Mouse (Mus musculus): ENCODE measurements around the gene Herc3. TPM values are rescaled to one million over a fixed set of nuclear protein-coding genes. Genes with fewer than 3 reads are reported as not detected.
A peak's percentile ranks its signal among the peaks of the same experiment; 100 is the strongest.

Herc3 gene
- total and polyA plus RNA-seq, 3 experiments = 27.4 to 54.3 (median 27.6) TPM

GRCm38 (mm10) chr6:58900536-58900935 is 69.3 kb downstream of the Herc3 start:
- DNase-seq = no peak
- H3K4me3 ChIP-seq = no peak overlapping the region
- no peaks in the 10 kb centered on the region for H3K27me3 ChIP-seq (ENCODE audit: control insufficient read depth, insufficient read depth, low read length)
- H3K36me3 ChIP-seq (ENCODE audit: control insufficient read depth, insufficient read depth, low read length) = peaks cover 10% of the 10 kb centered on the region
- H3K9ac ChIP-seq (ENCODE audit: low read depth, low read length) = no peak overlapping the region
- no peak overlapping the region for H3K27ac ChIP-seq
- H3K4me1 ChIP-seq (ENCODE audit: control insufficient read depth, insufficient read depth, low read length) = no peaks in the 10 kb centered on the region
- TF ChIP-seq CTCF (IDR thresholded peaks at IDR 0.05) (no peak), POLR2A (IDR thresholded peaks at IDR 0.05; ENCODE audit: insufficient read depth, low read depth, low read length) (no peak), EP300 (IDR thresholded peaks at IDR 0.05; ENCODE audit: insufficient read depth, low read depth, low read length) (no peak)
- intact Hi-C loops (cut with DNase I) = no loop called here
- WGBS = 88% methylated on average over 7 of the region's 7 CpGs
- H3K79me2 ChIP-seq (replicated peaks; ENCODE audit: control insufficient read depth, insufficient read depth, low read length) = no peaks in the 10 kb centered on the region

GRCm38 (mm10) chr6:58903171-58903570 is 71.9 kb downstream of the Herc3 start:
- Histone ChIP-seq H3K27ac (no peak overlapping the region), H3K9ac (ENCODE audit: low read depth, low read length) (no peak overlapping the region), H3K4me3 (no peak overlapping the region), H3K79me2 (replicated peaks; ENCODE audit: control insufficient read depth, insufficient read depth, low read length) (no peaks in the 10 kb centered on the region), H3K27me3 (ENCODE audit: control insufficient read depth, insufficient read depth, low read length) (no peaks in the 10 kb centered on the region; the same call in 1 of the 2 replicates), H3K36me3 (ENCODE audit: control insufficient read depth, insufficient read depth, low read length) (peaks cover 2% of the 10 kb centered on the region; the same call in 1 of the 2 replicates), H3K4me1 (ENCODE audit: control insufficient read depth, insufficient read depth, low read length) (no peaks in the 10 kb centered on the region)
- no peak for DNase-seq
- intact Hi-C loops (cut with DNase I) = no loop called here
- TF ChIP-seq EP300 (IDR thresholded peaks at IDR 0.05; ENCODE audit: insufficient read depth, low read depth, low read length) (no peak), POLR2A (IDR thresholded peaks at IDR 0.05; ENCODE audit: insufficient read depth, low read depth, low read length) (no peak), CTCF (IDR thresholded peaks at IDR 0.05) (no peak)
- 47% methylated on average over 8 of the region's 8 CpGs for WGBS

GRCm38 (mm10) chr6:58904551-58904950 is 73.3 kb downstream of the Herc3 start:
- Histone ChIP-seq H3K4me1 (ENCODE audit: control insufficient read depth, insufficient read depth, low read length) (no peaks in the 10 kb centered on the region), H3K9ac (ENCODE audit: low read depth, low read length) (no peak overlapping the region), H3K4me3 (no peak overlapping the region), H3K27ac (no peak overlapping the region), H3K36me3 (ENCODE audit: control insufficient read depth, insufficient read depth, low read length) (peaks cover 3% of the 10 kb centered on the region; the same call in 1 of the 2 replicates), H3K79me2 (replicated peaks; ENCODE audit: control insufficient read depth, insufficient read depth, low read length) (no peaks in the 10 kb centered on the region), H3K27me3 (ENCODE audit: control insufficient read depth, insufficient read depth, low read length) (no peaks in the 10 kb centered on the region; the same call in 1 of the 2 replicates)
- WGBS = 76% methylated on average over 3 of the region's 3 CpGs
- TF ChIP-seq POLR2A (IDR thresholded peaks at IDR 0.05; ENCODE audit: insufficient read depth, low read depth, low read length) = no peak
- TF ChIP-seq CTCF (IDR thresholded peaks at IDR 0.05) = no peak
- TF ChIP-seq EP300 (IDR thresholded peaks at IDR 0.05; ENCODE audit: insufficient read depth, low read depth, low read length) = no peak
- intact Hi-C loops (cut with DNase I) = no loop called here
- no peak for DNase-seq

GRCm38 (mm10) chr6:58906852-58907261 is 75.6 kb downstream of the Herc3 start, which contains the start of gene Nap1l5:
TSS of gene Nap1l5 (minus strand) at chr6:58907076.
- peak within 1 kb of the TSS; percentile 26; the same call in 1 of the 2 replicates for H3K4me3 ChIP-seq
- TF ChIP-seq EP300 (IDR thresholded peaks at IDR 0.05; ENCODE audit: insufficient read depth, low read depth, low read length) (no peak), POLR2A (IDR thresholded peaks at IDR 0.05; ENCODE audit: insufficient read depth, low read depth, low read length) (no peak), CTCF (IDR thresholded peaks at IDR 0.05) (no peak)
- intact Hi-C loops (cut with DNase I) = no loop called here
- no peaks in the 10 kb centered on the region; the same call in 1 of the 2 replicates for H3K27me3 ChIP-seq (ENCODE audit: control insufficient read depth, insufficient read depth, low read length)
- peaks cover 2% of the 10 kb centered on the region; the same call in 1 of the 2 replicates for H3K36me3 ChIP-seq (ENCODE audit: control insufficient read depth, insufficient read depth, low read length)
- H3K79me2 ChIP-seq (replicated peaks; ENCODE audit: control insufficient read depth, insufficient read depth, low read length) = no peaks in the 10 kb centered on the region
- no peak within 1 kb of the TSS for H3K27ac ChIP-seq
- peak; percentile 22 to 35 for DNase-seq
- WGBS = 59% methylated on average over 34 of the region's 34 CpGs
- H3K9ac ChIP-seq (ENCODE audit: low read depth, low read length) = no peak within 1 kb of the TSS
- H3K4me1 ChIP-seq (ENCODE audit: control insufficient read depth, insufficient read depth, low read length) = no peaks in the 10 kb centered on the region

- TF ChIP-seq CTCF (IDR thresholded peaks at IDR 0.05) = no peak
- TF ChIP-seq POLR2A (IDR thresholded peaks at IDR 0.05; ENCODE audit: insufficient read depth, low read depth, low read length) = no peak
- TF ChIP-seq EP300 (IDR thresholded peaks at IDR 0.05; ENCODE audit: insufficient read depth, low read depth, low read length) = no peak
- intact Hi-C loops (cut with DNase I) = no loop called here
- Histone ChIP-seq H3K4me3 (no peak overlapping the region), H3K27me3 (ENCODE audit: control insufficient read depth, insufficient read depth, low read length) (no peaks in the 10 kb centered on the region; the same call in 1 of the 2 replicates), H3K9ac (ENCODE audit: low read depth, low read length) (no peak overlapping the region), H3K79me2 (replicated peaks; ENCODE audit: control insufficient read depth, insufficient read depth, low read length) (no peaks in the 10 kb centered on the region), H3K27ac (no peak overlapping the region), H3K4me1 (ENCODE audit: control insufficient read depth, insufficient read depth, low read length) (no peaks in the 10 kb centered on the region), H3K36me3 (ENCODE audit: control insufficient read depth, insufficient read depth, low read length) (peaks cover 2% of the 10 kb centered on the region; the same call in 1 of the 2 replicates)
- 95% methylated on average over 8 of the region's 8 CpGs for WGBS
- DNase-seq = no peak
Measured at GRCm38 (mm10) chr6:58907336-58907735, 76.1 kb downstream of the Herc3 start.

- DNase-seq = no peak
- H3K27ac ChIP-seq = no peak overlapping the region
- H3K79me2 ChIP-seq (replicated peaks; ENCODE audit: control insufficient read depth, insufficient read depth, low read length) = no peaks in the 10 kb centered on the region
- H3K4me1 ChIP-seq (ENCODE audit: control insufficient read depth, insufficient read depth, low read length) = no peaks in the 10 kb centered on the region
- TF ChIP-seq POLR2A (IDR thresholded peaks at IDR 0.05; ENCODE audit: insufficient read depth, low read depth, low read length) (no peak), CTCF (IDR thresholded peaks at IDR 0.05) (no peak), EP300 (IDR thresholded peaks at IDR 0.05; ENCODE audit: insufficient read depth, low read depth, low read length) (no peak)
- H3K36me3 ChIP-seq (ENCODE audit: control insufficient read depth, insufficient read depth, low read length) = peaks cover 2% of the 10 kb centered on the region; the same call in 1 of the 2 replicates
- intact Hi-C loops (cut with DNase I) = no loop called here
- WGBS = 86% methylated on average over 2 of the region's 2 CpGs
- H3K9ac ChIP-seq (ENCODE audit: low read depth, low read length) = no peak overlapping the region
- no peak overlapping the region for H3K4me3 ChIP-seq
- no peaks in the 10 kb centered on the region; the same call in 1 of the 2 replicates for H3K27me3 ChIP-seq (ENCODE audit: control insufficient read depth, insufficient read depth, low read length)
Measured at GRCm38 (mm10) chr6:58907791-58908190, 76.5 kb downstream of the Herc3 start.
